Mouse (Mus musculus) forebrain, embryonic 12.5 days (tissue): ENCODE data around the gene Atp5h. TPM values are rescaled to one million over a fixed set of nuclear protein-coding genes. Genes with fewer than 3 reads are reported as not detected.
A peak's percentile ranks its signal among the peaks of the same experiment; 100 is the strongest.

Source experiments
- ATAC-seq: fragments of 200-750 bp; cut with Nextera tagmentation; 2 replicates; pipeline ENCODE4 v1.8.0; 2017; ENCODE audit warnings: moderate TSS enrichment; ENCODE audit not compliant: low FRiP score
- H3K27ac ChIP-seq: fragments of 300-500 bp; sonication (generic); 2 replicates; pipeline ENCODE4 v1.5.1; 2016; ENCODE audit warnings: mild to moderate bottlenecking
- H3K27me3 ChIP-seq: fragments of 300-500 bp; sonication (generic); 2 replicates; pipeline ENCODE4 v1.6.1; 2016; ENCODE audit warnings: mild to moderate bottlenecking
- H3K36me3 ChIP-seq: fragments of 300-500 bp; sonication (generic); replicated peaks from 2 replicates; pipeline ENCODE4 v1.6.1; 2016; ENCODE audit warnings: mild to moderate bottlenecking
- H3K4me1 ChIP-seq: fragments of 300-500 bp; sonication (generic); 2 replicates; pipeline ENCODE4 v1.6.1; 2016
- H3K4me2 ChIP-seq: fragments of 300-500 bp; sonication (generic); 2 replicates; pipeline ENCODE4 v1.6.1; 2016; ENCODE audit warnings: mild to moderate bottlenecking, moderate library complexity
- H3K4me3 ChIP-seq: fragments of 300-500 bp; sonication (generic); replicated peaks from 2 replicates; pipeline ENCODE4 v1.5.1; 2016; ENCODE audit warnings: mild to moderate bottlenecking
- H3K9ac ChIP-seq: fragments of 300-500 bp; sonication (generic); 2 replicates; pipeline ENCODE4 v1.6.1; 2016; ENCODE audit warnings: mild to moderate bottlenecking
- H3K9me3 ChIP-seq: fragments of 300-500 bp; sonication (generic); 2 replicates; pipeline ENCODE4 v1.6.1; 2016
- WGBS: fragments of 180-500 bp; shearing (Covaris S2); methylation state at CpG from one replicate; pipeline ENCODE4 v1.1.7; 2016; 5-methylcytosine and 5-hydroxymethylcytosine counted together
- polyA plus RNA-seq: library from polyadenylated mRNA; unstranded; fragments of >200 nt; fragmentation: Nextera tagmentation; extraction: Ambion mirVana; gene quantifications from 2 replicates; pipeline ENCODE4 v1.2.1, GENCODE M21; 2016

Gene Atp5h
- polyA plus RNA-seq, 1 experiment from 2014 or later: 857 TPM

GRCm38 (mm10) chr11:115384587-115384986, 35.2 kb downstream of the Atp5h start:
- peak overlapping the region; percentile 76 for H3K4me2 ChIP-seq
- no peak overlapping the region for H3K27ac ChIP-seq
- H3K9me3 ChIP-seq: no peaks in the 10 kb centered on the region
- no peaks in the 10 kb centered on the region for H3K27me3 ChIP-seq
- 72% methylated on average over 5 of the region's 5 CpGs for WGBS
- peaks cover 48% of the 10 kb centered on the region for H3K4me1 ChIP-seq
- H3K9ac ChIP-seq: peak overlapping the region; percentile 33
- no peak for ATAC-seq
- peaks cover 6% of the 10 kb centered on the region for H3K36me3 ChIP-seq
- H3K4me3 ChIP-seq: no peak overlapping the region

- Histone ChIP-seq H3K9ac (peak overlapping the region; percentile 95), H3K4me1 (peaks cover 48% of the 10 kb centered on the region), H3K9me3 (no peaks in the 10 kb centered on the region), H3K27me3 (no peaks in the 10 kb centered on the region), H3K4me2 (peak overlapping the region; percentile 76), H3K27ac (peak overlapping the region; percentile 78), H3K36me3 (peaks cover 4% of the 10 kb centered on the region; the same call in 1 of the 2 replicates), H3K4me3 (peak overlapping the region; percentile 87)
- WGBS: 50% methylated on average over 16 of the region's 16 CpGs
- ATAC-seq: no peak
Observed at GRCm38 (mm10) chr11:115383701-115384474, 35.9 kb downstream of the Atp5h start.

GRCm38 (mm10) chr11:115382891-115383290, 36.9 kb downstream of the Atp5h start:
- H3K36me3 ChIP-seq: no peaks in the 10 kb centered on the region
- peak overlapping the region; percentile 76 for H3K4me2 ChIP-seq
- H3K9ac ChIP-seq: peak overlapping the region; percentile 95
- 4% methylated on average over 5 of the region's 5 CpGs for WGBS
- no peak for ATAC-seq
- 0 out of 2 replicates have a peak, but pooled peaks cover 2% of the 10 kb centered on the region for H3K9me3 ChIP-seq
- peak overlapping the region; percentile 87 for H3K4me3 ChIP-seq
- H3K27ac ChIP-seq: peak overlapping the region; percentile 94
- H3K4me1 ChIP-seq: peaks cover 48% of the 10 kb centered on the region
- no peaks in the 10 kb centered on the region for H3K27me3 ChIP-seq

GRCm38 (mm10) chr11:115381743-115382539, 37.8 kb downstream of the Atp5h start, which contains the start of gene Cdr2l:
Gene Cdr2l, plus strand, starts transcription at chr11:115381916.
- H3K27ac ChIP-seq: peak within 1 kb of the TSS; percentile 94
- WGBS: under 1% methylated on average over 69 of the region's 76 CpGs
- H3K9ac ChIP-seq: peak within 1 kb of the TSS; percentile 95
- peak within 1 kb of the TSS; percentile 76 for H3K4me2 ChIP-seq
- 0 out of 2 replicates have a peak, but pooled peaks cover 3% of the 10 kb centered on the region for H3K9me3 ChIP-seq
- ATAC-seq: peak; percentile 94
- peaks cover 48% of the 10 kb centered on the region for H3K4me1 ChIP-seq
- peak within 1 kb of the TSS; percentile 87 for H3K4me3 ChIP-seq
- no peaks in the 10 kb centered on the region for H3K36me3 ChIP-seq
- H3K27me3 ChIP-seq: no peaks in the 10 kb centered on the region

- H3K4me3 ChIP-seq: peak overlapping the region; percentile 87
- peak overlapping the region; percentile 76 for H3K4me2 ChIP-seq
- H3K27me3 ChIP-seq: peaks cover 5% of the 10 kb centered on the region; the same call in 1 of the 2 replicates
- ATAC-seq: no peak
- 0 out of 2 replicates have a peak, but pooled peaks cover 3% of the 10 kb centered on the region for H3K9me3 ChIP-seq
- no peaks in the 10 kb centered on the region for H3K36me3 ChIP-seq
- 11% methylated on average over 9 of the region's 9 CpGs for WGBS
- H3K9ac ChIP-seq: 0 out of 2 replicates have a peak overlapping the region, but pooled peaks have one; percentile 40
- peak overlapping the region; percentile 94; the same call in 1 of the 2 replicates for H3K27ac ChIP-seq
- H3K4me1 ChIP-seq: peaks cover 46% of the 10 kb centered on the region
Observed at GRCm38 (mm10) chr11:115381276-115381675, 38.5 kb downstream of the Atp5h start.

GRCm38 (mm10) chr11:115377854-115378253, 41.9 kb downstream of the Atp5h start:
- H3K9me3 ChIP-seq: 0 out of 2 replicates have a peak, but pooled peaks cover 3% of the 10 kb centered on the region
- no peak for ATAC-seq
- H3K36me3 ChIP-seq: no peaks in the 10 kb centered on the region
- peaks cover 26% of the 10 kb centered on the region for H3K4me1 ChIP-seq
- no peak overlapping the region for H3K4me3 ChIP-seq
- H3K9ac ChIP-seq: no peak overlapping the region
- 88% methylated on average over 7 of the region's 7 CpGs for WGBS
- no peak overlapping the region for H3K4me2 ChIP-seq
- peaks cover 32% of the 10 kb centered on the region for H3K27me3 ChIP-seq
- no peak overlapping the region for H3K27ac ChIP-seq

- ATAC-seq: no peak
- 89% methylated on average over 4 of the region's 4 CpGs for WGBS
- Histone ChIP-seq H3K36me3 (no peaks in the 10 kb centered on the region), H3K4me3 (no peak overlapping the region), H3K4me2 (no peak overlapping the region), H3K9me3 (0 out of 2 replicates have a peak, but pooled peaks cover 3% of the 10 kb centered on the region), H3K9ac (no peak overlapping the region), H3K27ac (no peak overlapping the region), H3K4me1 (peaks cover 20% of the 10 kb centered on the region), H3K27me3 (peaks cover 36% of the 10 kb centered on the region)
Observed at GRCm38 (mm10) chr11:115377254-115377653, 42.5 kb downstream of the Atp5h start.

- H3K4me3 ChIP-seq: no peak overlapping the region
- ATAC-seq: no peak
- H3K36me3 ChIP-seq: no peaks in the 10 kb centered on the region
- H3K27me3 ChIP-seq: peaks cover 38% of the 10 kb centered on the region
- H3K27ac ChIP-seq: no peak overlapping the region
- H3K4me2 ChIP-seq: no peak overlapping the region
- H3K4me1 ChIP-seq: peaks cover 20% of the 10 kb centered on the region
- no peak overlapping the region for H3K9ac ChIP-seq
- 0 out of 2 replicates have a peak, but pooled peaks cover 3% of the 10 kb centered on the region for H3K9me3 ChIP-seq
- 76% methylated on average over 7 of the region's 7 CpGs for WGBS
Observed at GRCm38 (mm10) chr11:115376722-115377121, 43.0 kb downstream of the Atp5h start.

- 69% methylated on average over 12 of the region's 12 CpGs for whole genome bisulfite sequencing
- Histone ChIP-seq H3K27ac (no peak overlapping the region), H3K9ac (peak overlapping the region; percentile 61), H3K9me3 (0 out of 2 replicates have a peak, but pooled peaks cover 3% of the 10 kb centered on the region), H3K4me1 (peaks cover 14% of the 10 kb centered on the region), H3K36me3 (no peaks in the 10 kb centered on the region), H3K4me2 (peak overlapping the region; percentile 73), H3K4me3 (peak overlapping the region; percentile 46; the same call in 1 of the 2 replicates), H3K27me3 (peaks cover 43% of the 10 kb centered on the region)
- ATAC-seq: no peak
Observed at GRCm38 (mm10) chr11:115374695-115375425, 44.9 kb downstream of the Atp5h start.

- H3K4me3 ChIP-seq: peak overlapping the region; percentile 46
- peak; percentile 57; the same call in 1 of the 2 replicates for ATAC-seq
- no peak overlapping the region for H3K27ac ChIP-seq
- H3K4me1 ChIP-seq: peaks cover 14% of the 10 kb centered on the region
- WGBS: 3% methylated on average over 30 of the region's 30 CpGs
- no peaks in the 10 kb centered on the region for H3K36me3 ChIP-seq
- H3K9me3 ChIP-seq: 0 out of 2 replicates have a peak, but pooled peaks cover 3% of the 10 kb centered on the region
- peak overlapping the region; percentile 73 for H3K4me2 ChIP-seq
- peak overlapping the region; percentile 61 for H3K9ac ChIP-seq
- peaks cover 46% of the 10 kb centered on the region for H3K27me3 ChIP-seq
Observed at GRCm38 (mm10) chr11:115373805-115374694, 45.7 kb downstream of the Atp5h start.

GRCm38 (mm10) chr11:115372737-115373136, 47.0 kb downstream of the Atp5h start:
- 45% methylated on average over 2 of the region's 2 CpGs for WGBS
- no peak overlapping the region for H3K4me3 ChIP-seq
- no peaks in the 10 kb centered on the region for H3K9me3 ChIP-seq
- no peak for ATAC-seq
- peaks cover 15% of the 10 kb centered on the region for H3K4me1 ChIP-seq
- H3K36me3 ChIP-seq: no peaks in the 10 kb centered on the region
- no peak overlapping the region for H3K4me2 ChIP-seq
- H3K27ac ChIP-seq: no peak overlapping the region
- H3K9ac ChIP-seq: no peak overlapping the region
- peaks cover 53% of the 10 kb centered on the region for H3K27me3 ChIP-seq
